Mouse (Mus musculus): ENCODE data around the gene Armc12. TPM values are rescaled to one million over a fixed set of nuclear protein-coding genes. Genes with fewer than 3 reads are reported as not detected.

Gene Armc12
- polyA plus RNA-seq, 1 experiment from 2014 or later, result not detected

DNA sequence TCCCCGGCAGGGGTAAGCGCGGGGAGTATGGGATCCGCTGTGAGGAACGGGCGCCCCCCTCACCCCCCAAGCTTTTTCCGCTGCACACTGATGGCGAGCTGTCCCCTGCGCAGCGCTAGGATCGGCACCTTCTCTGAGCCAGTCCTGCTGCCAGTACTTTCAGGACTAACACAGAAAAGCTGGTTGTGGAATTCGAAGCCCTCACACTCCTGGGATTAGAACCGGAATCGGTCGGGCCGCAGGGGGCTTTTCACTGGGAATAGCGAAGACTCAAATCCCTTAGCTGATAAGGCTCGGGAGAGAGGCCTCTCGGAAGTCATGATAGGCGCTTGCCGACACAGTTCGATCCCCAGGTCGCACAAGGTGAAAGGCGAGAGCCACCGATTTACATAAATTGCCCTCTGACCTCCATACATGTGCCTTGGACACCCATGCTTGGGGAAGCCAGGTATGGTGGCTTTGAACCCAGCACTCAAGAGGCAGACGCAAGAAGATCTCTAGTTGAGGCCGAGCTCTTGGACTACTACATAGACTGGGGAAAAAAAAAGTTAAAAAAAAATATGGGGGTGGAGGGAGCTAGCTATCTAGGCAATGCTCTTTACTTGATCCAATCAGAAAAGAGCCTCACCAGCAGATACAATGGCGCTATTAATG lies 7.1 kb upstream of the Armc12 start:
- Histone ChIP-seq H3K4me3 (peak overlapping the region; percentile 54), H3K9me3 (no peaks in the 10 kb centered on the region), H3K36me3 (no peaks in the 10 kb centered on the region), H3K4me2 (peak overlapping the region; percentile 95), H3K4me1 (peaks cover 33% of the 10 kb centered on the region), H3K27ac (peak overlapping the region; percentile 86), H3K9ac (peak overlapping the region; percentile 50), H3K27me3 (peaks cover 4% of the 10 kb centered on the region; the same call in 1 of the 2 replicates)
- no peak; the same call in 1 of the 2 replicates for ATAC-seq (ENCODE audit: borderline replicate concordance, extremely low read depth, low FRiP score, low TSS enrichment)
- 10% methylated on average over 28 of the region's 28 CpGs for WGBS

DNA sequence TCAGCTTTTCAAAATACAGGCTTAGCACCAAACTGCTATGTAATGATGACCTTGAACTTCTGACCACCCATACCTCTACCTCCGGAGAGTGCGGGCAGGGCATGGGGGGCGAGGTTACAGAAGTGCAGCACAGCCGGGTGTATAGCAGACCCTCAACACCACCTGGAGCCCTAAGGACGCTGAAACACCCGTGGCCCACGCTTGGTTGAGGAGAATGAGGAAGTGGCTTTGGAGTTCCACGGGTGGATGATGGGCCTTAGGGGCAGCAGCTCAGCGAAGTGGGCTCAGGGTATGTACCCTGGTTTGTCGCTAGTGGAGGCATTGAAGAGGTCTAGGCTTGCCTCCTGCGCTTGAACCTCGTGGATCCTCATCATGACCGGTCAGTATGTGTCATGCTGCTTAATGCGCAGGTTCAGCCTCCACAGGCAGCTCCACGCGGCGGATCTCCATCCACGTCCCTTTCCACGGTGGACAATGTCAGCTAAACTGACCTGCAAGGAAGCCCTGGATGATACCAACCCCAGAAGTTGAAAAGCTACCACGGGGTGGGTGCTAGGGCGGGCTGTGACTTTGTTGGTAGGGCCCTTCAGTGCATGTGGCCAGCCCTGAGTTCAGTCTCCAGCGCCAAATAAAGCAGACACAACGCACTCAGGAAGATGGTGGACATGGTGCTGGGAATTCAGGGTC lies 6.5 kb upstream of the Armc12 start:
- H3K4me2 ChIP-seq, result peak overlapping the region; percentile 95
- peak overlapping the region; percentile 54 for H3K4me3 ChIP-seq
- no peaks in the 10 kb centered on the region for H3K9me3 ChIP-seq
- H3K27ac ChIP-seq, result no peak overlapping the region
- no peak overlapping the region for H3K9ac ChIP-seq
- H3K4me1 ChIP-seq, result peaks cover 27% of the 10 kb centered on the region
- no peak for ATAC-seq (ENCODE audit: borderline replicate concordance, extremely low read depth, low FRiP score, low TSS enrichment)
- WGBS, result 82% methylated on average over 23 of the region's 23 CpGs
- no peaks in the 10 kb centered on the region for H3K36me3 ChIP-seq
- peaks cover 4% of the 10 kb centered on the region; the same call in 1 of the 2 replicates for H3K27me3 ChIP-seq

DNA sequence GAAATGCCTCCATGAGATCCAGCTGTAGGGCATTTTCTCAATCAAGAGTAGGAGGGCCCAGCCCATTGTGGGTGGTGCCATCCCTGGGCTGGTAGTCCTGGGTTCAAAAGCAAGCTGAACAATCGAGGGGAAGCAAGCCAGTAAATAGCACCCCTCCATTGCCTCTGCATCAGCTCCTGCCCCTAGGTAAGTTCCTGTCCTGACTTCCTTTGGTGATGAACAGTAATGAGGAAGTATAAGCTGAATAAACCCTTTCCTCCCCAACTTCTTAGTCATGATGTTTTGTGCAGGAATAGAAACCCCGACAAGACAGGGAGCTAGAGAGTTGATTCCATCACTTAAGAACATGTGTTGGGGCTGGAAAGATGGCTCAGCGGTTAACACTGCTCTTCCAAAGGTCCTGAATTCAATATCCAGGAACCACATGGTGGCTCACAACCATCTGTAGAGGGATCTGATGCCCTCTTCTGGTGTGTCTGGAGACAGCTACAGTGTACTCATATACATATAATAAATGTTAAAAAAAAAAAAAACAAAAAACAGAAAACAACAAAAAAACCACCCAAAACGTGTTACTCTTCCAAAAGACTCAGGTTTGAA lies 5.7 kb upstream of the Armc12 start:
- ATAC-seq (ENCODE audit: borderline replicate concordance, extremely low read depth, low FRiP score, low TSS enrichment), result no peak
- Histone ChIP-seq H3K9ac (no peak overlapping the region), H3K27ac (no peak overlapping the region), H3K9me3 (no peaks in the 10 kb centered on the region), H3K27me3 (peaks cover 4% of the 10 kb centered on the region; the same call in 1 of the 2 replicates), H3K4me3 (no peak overlapping the region), H3K36me3 (no peaks in the 10 kb centered on the region), H3K4me2 (no peak overlapping the region), H3K4me1 (peaks cover 25% of the 10 kb centered on the region)
- WGBS, result 70% methylated on average over 4 of the region's 4 CpGs

DNA sequence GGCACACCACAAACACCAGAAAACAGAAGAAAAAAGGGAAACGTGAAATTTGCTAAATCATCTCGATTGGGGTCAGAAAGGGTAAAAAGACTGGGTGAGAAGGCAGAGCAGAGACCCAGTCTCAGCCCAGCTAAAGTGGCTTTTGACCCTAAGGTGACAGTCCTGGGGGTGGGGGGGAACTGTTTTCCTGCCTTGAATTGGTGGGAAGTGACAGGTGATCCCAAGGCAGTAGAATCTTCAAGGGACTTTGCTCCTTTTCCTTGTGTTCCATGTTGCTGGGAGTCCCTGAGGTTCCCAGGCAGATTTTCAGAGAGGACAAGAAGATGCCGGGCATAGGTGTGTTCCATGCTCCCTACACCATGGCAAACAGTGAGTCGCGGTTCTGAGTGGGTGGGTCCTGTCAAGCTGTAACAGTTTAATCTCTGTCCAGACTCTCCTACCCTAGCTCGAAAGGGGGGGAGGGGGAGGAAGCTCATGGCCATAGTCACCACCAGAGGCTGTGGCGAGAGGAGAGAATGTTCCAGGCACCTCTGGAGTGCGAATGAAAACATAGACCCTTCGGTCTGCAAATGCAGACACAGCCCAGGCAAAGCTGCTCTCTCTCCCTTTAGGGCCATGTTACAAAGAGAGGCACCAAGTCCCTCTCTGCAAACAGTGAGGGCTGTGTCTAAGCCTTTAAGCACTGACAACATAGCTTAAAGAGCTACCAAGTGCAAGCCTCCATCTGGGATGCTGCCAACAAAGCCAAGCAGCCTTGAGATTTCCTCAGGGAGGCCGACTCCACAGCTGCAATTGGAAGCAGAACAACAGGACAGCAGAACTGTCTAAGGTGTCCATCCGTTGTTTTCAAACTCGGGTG lies 3.2 kb upstream of the Armc12 start:
- H3K4me1 ChIP-seq, result peaks cover 20% of the 10 kb centered on the region
- H3K4me3 ChIP-seq, result peak overlapping the region; percentile 11; the same call in 1 of the 2 replicates
- no peak overlapping the region for H3K9ac ChIP-seq
- WGBS, result 28% methylated on average over 12 of the region's 12 CpGs
- no peaks in the 10 kb centered on the region for H3K9me3 ChIP-seq
- no peak for ATAC-seq (ENCODE audit: borderline replicate concordance, extremely low read depth, low FRiP score, low TSS enrichment)
- no peaks in the 10 kb centered on the region for H3K27me3 ChIP-seq
- no peak overlapping the region for H3K27ac ChIP-seq
- H3K4me2 ChIP-seq, result peak overlapping the region; percentile 49
- H3K36me3 ChIP-seq, result no peaks in the 10 kb centered on the region

DNA sequence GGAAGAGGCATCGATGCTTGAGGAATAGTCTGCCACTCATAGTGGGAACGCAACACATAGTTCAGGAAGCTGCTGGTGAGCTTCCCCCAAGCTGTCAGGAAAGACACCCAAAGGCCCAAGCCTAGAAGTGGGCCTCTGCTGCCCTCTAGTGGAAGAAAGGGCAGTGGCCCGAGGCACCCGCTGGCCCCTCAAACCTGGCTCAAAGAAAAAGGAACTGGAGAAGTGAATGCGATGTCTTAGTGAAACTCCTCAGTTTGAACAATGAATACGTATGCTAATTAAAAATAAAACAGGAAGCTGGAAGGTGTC lies 2.6 kb upstream of the Armc12 start:
- peaks cover 20% of the 10 kb centered on the region for H3K4me1 ChIP-seq
- no peak overlapping the region for H3K27ac ChIP-seq
- H3K36me3 ChIP-seq, result no peaks in the 10 kb centered on the region
- peak overlapping the region; percentile 11; the same call in 1 of the 2 replicates for H3K4me3 ChIP-seq
- peak; percentile 29; the same call in 1 of the 2 replicates for ATAC-seq (ENCODE audit: borderline replicate concordance, extremely low read depth, low FRiP score, low TSS enrichment)
- 2% methylated on average over 6 of the region's 6 CpGs for WGBS
- H3K9me3 ChIP-seq, result no peaks in the 10 kb centered on the region
- H3K9ac ChIP-seq, result no peak overlapping the region
- H3K4me2 ChIP-seq, result peak overlapping the region; percentile 49
- no peaks in the 10 kb centered on the region for H3K27me3 ChIP-seq

DNA sequence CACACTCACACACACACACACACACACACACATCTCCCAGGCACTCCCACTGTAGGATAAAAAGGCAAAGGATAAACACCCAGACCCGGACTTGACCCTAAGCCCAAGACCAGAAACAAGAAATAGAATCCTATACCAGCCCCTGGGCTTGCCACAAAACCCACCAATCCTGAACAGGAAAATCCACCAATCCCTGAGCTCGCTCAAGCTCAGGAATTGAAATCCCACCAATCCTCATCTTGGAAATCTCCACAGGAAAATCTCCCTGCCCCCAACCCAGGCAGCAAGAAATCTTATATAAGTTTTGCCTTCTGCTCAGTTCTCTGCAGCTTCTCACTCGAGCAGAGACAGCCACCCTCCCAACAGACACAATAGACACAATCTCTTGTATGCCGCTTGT lies 1.5 kb upstream of the Armc12 start:
- no peak overlapping the region for H3K4me3 ChIP-seq
- no peaks in the 10 kb centered on the region for H3K27me3 ChIP-seq
- H3K4me1 ChIP-seq, result peaks cover 12% of the 10 kb centered on the region
- ATAC-seq (ENCODE audit: borderline replicate concordance, extremely low read depth, low FRiP score, low TSS enrichment), result no peak
- no peaks in the 10 kb centered on the region for H3K36me3 ChIP-seq
- no peaks in the 10 kb centered on the region for H3K9me3 ChIP-seq
- no peak overlapping the region for H3K4me2 ChIP-seq
- no peak overlapping the region for H3K27ac ChIP-seq
- WGBS, result 62% methylated on average over 4 of the region's 4 CpGs
- H3K9ac ChIP-seq, result no peak overlapping the region

DNA sequence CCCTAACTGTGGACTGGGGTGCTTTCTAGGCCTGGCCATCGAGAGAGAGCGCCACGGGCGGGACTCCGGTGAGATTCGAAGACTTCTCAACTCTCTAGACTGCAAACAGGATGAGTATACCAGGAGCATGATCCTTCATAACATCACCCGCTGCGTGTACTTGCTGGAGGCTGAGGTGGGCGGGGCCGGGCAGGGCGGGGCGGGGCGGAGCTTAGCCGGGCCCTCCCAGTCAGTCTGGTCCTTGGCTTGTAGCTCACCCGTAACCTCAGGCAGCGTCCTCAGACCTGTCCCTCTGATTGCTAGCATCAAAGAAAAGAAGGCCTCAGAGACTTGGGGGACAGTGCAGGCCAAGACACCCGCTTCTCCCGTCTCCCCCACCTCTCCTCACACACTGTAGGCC lies 1.3 kb downstream of the Armc12 start:
- Histone ChIP-seq H3K9ac (no peak overlapping the region), H3K27ac (no peak overlapping the region), H3K27me3 (no peaks in the 10 kb centered on the region), H3K36me3 (no peaks in the 10 kb centered on the region), H3K4me1 (peaks cover 12% of the 10 kb centered on the region), H3K4me2 (no peak overlapping the region), H3K9me3 (no peaks in the 10 kb centered on the region), H3K4me3 (no peak overlapping the region)
- 19% methylated on average over 18 of the region's 18 CpGs for WGBS
- no peak for ATAC-seq (ENCODE audit: borderline replicate concordance, extremely low read depth, low FRiP score, low TSS enrichment)

DNA sequence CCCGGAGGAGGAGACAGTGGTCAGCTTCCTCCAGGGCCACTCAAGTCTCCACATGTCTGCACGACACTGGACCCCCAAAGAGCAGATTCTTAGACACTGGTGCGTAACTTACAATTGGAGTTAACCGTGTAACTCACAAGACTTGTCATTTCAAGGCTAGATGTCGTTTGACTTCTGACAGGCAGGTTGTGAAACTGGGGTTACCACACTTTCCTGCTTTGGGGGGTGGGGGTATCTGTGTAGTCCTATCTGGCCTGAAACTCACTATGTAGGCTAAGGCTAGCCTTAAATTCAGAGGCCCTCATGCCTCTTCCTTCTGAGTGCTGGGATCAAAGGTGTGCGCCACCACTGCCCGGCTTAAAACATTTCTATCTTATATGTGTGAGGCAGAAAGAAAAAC lies 2.0 kb downstream of the Armc12 start:
- Histone ChIP-seq H3K9me3 (no peaks in the 10 kb centered on the region), H3K27ac (no peak overlapping the region), H3K27me3 (no peaks in the 10 kb centered on the region), H3K4me3 (no peak overlapping the region), H3K4me1 (peaks cover 7% of the 10 kb centered on the region), H3K9ac (no peak overlapping the region), H3K36me3 (no peaks in the 10 kb centered on the region), H3K4me2 (no peak overlapping the region)
- WGBS, result 79% methylated on average over 7 of the region's 7 CpGs
- no peak for ATAC-seq (ENCODE audit: borderline replicate concordance, extremely low read depth, low FRiP score, low TSS enrichment)

DNA sequence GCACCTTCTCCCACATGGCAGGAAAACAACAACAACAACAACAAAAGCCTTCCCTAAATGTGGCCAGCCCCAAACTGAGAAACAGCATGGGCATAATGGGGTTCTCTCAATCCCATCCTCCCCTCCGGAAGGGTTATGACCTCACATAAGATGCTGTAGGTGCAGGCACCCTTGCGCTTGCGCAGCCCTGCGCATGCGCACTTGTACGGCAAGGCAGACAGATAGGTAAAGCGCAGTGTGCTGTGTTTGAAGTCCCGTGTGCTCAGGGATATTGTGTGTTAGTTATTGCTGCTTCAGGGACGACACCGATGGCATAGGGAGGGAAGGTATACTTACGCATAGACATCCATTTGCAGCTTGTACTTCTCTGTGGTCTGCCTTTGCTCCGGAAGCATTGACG lies 2.7 kb downstream of the Armc12 start:
- WGBS, result 89% methylated on average over 13 of the region's 13 CpGs
- Histone ChIP-seq H3K4me3 (no peak overlapping the region), H3K9ac (no peak overlapping the region), H3K9me3 (no peaks in the 10 kb centered on the region), H3K36me3 (no peaks in the 10 kb centered on the region), H3K4me1 (0 out of 2 replicates have a peak, but pooled peaks cover 3% of the 10 kb centered on the region), H3K4me2 (no peak overlapping the region), H3K27me3 (no peaks in the 10 kb centered on the region), H3K27ac (no peak overlapping the region)
- no peak for ATAC-seq (ENCODE audit: borderline replicate concordance, extremely low read depth, low FRiP score, low TSS enrichment)

DNA sequence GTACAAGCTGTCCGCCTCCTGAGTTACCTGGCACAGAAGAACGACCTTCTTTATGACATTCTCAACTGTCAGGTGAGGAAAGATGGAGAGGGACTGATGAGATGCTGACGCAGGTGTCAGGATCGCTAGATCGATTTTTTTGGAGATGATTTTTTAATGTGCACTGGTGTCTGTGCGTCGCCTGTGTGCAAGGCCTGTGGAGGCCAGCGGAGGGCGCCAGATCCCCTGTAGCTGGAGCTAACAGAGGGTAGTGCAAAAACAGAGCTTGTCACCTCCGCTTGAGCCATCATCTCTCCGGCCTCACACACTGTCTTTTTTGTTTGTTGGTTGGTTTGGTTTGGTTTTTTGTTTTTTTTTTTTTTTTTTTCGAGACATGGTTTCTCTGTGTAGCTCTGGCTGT lies 7.3 kb downstream of the Armc12 start:
- no peak for ATAC-seq (ENCODE audit: borderline replicate concordance, extremely low read depth, low FRiP score, low TSS enrichment)
- no peaks in the 10 kb centered on the region for H3K4me1 ChIP-seq
- 46% methylated on average over 12 of the region's 12 CpGs for WGBS
- H3K36me3 ChIP-seq, result no peaks in the 10 kb centered on the region
- no peaks in the 10 kb centered on the region for H3K27me3 ChIP-seq
- no peak overlapping the region for H3K4me3 ChIP-seq
- H3K27ac ChIP-seq, result no peak overlapping the region
- no peaks in the 10 kb centered on the region; the same call in 1 of the 2 replicates for H3K9me3 ChIP-seq
- no peak overlapping the region for H3K9ac ChIP-seq
- no peak overlapping the region for H3K4me2 ChIP-seq

DNA sequence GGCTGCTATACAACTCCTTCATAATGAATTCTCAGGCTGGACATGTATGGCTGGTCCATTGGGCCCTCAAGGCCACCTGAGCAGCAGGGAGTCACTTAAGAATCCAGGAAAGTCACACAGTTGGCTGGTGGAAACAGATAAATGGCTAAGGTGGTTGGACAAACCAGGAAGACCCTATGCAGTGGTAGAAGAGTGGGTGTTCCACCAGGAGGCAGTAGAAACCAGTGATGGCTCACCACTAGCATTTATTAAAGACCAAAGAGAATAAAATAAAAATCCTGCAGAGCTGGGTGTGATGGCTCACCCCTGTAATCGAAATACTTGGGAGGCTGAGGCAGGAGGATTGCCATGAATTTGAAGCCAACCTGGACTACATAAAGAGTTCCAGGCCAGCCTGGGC lies 16.3 kb downstream of the Armc12 start:
- no peak for ATAC-seq (ENCODE audit: borderline replicate concordance, extremely low read depth, low FRiP score, low TSS enrichment)
- Histone ChIP-seq H3K27me3 (no peaks in the 10 kb centered on the region), H3K36me3 (no peaks in the 10 kb centered on the region), H3K4me1 (no peaks in the 10 kb centered on the region), H3K4me2 (no peak overlapping the region), H3K9me3 (no peaks in the 10 kb centered on the region), H3K9ac (no peak overlapping the region), H3K4me3 (no peak overlapping the region), H3K27ac (no peak overlapping the region)
- 74% methylated on average over 1 of the region's 1 CpGs for WGBS
